Mouse (Mus musculus): ENCODE measurements around the gene Nfib. TPM values are rescaled to one million over a fixed set of nuclear protein-coding genes. Genes with fewer than 3 reads are reported as not detected.

The Nfib gene
- polyA plus RNA-seq, 1 experiment from 2014 or later, result 26.7 TPM

- Histone ChIP-seq H3K4me3 (ENCODE audit: low read length) (no peak overlapping the region), H3K9ac (replicated peaks; ENCODE audit: low read length) (no peak overlapping the region)
- 61% methylated on average over 9 of the region's 9 CpGs for whole genome bisulfite sequencing
Observed at GRCm38 (mm10) chr4:82499725-82500577, 205.6 kb downstream of the Nfib start.

DNA sequence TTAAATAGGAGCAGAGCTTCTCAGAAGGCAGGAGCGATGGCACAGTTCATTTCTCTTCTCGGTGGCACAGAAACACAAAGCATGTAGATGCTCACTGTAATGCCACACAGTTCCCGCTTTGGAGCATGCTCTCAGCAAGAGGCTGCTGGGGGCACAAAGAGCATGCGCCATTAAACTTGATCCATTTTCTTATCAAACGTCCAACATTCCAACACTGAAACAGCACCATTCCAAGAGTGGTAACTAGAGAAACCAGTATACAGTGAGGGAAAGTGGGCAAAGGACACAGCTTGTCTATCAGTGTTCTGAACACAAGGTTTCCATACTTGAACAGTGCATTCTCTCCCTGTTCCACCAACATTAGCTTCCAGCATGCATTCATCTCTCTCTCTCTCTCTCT is 206.3 kb downstream of the Nfib start:
- 62% methylated on average over 5 of the region's 5 CpGs for WGBS
- no peak for ATAC-seq (ENCODE audit: low FRiP score, low TSS enrichment)
- no peaks in the 10 kb centered on the region for H3K9me3 ChIP-seq (ENCODE audit: low read length)
- H3K4me2 ChIP-seq (replicated peaks; ENCODE audit: low read depth, low read length), result no peak overlapping the region
- no peak overlapping the region for H3K27ac ChIP-seq (ENCODE audit: low read length)
- H3K4me1 ChIP-seq (ENCODE audit: insufficient read depth, low read length), result peaks cover 18% of the 10 kb centered on the region
- H3K36me3 ChIP-seq (ENCODE audit: insufficient read depth, low read length), result peaks cover 6% of the 10 kb centered on the region; the same call in 1 of the 2 replicates
- no peak overlapping the region for H3K9ac ChIP-seq (replicated peaks; ENCODE audit: low read length)
- H3K27me3 ChIP-seq (ENCODE audit: insufficient read depth, low read length), result peaks cover 28% of the 10 kb centered on the region
- H3K4me3 ChIP-seq (ENCODE audit: low read length), result no peak overlapping the region

More at GRCm38 (mm10) chr4:82499725-82500577, 205.6 kb downstream of the Nfib start:
- H3K4me2 ChIP-seq (replicated peaks; ENCODE audit: low read depth, low read length), result peak overlapping the region; percentile 42
- no peaks in the 10 kb centered on the region for H3K9me3 ChIP-seq (ENCODE audit: low read length)
- H3K27me3 ChIP-seq (ENCODE audit: insufficient read depth, low read length), result peaks cover 27% of the 10 kb centered on the region
- H3K4me1 ChIP-seq (ENCODE audit: insufficient read depth, low read length), result peaks cover 18% of the 10 kb centered on the region
- ATAC-seq (ENCODE audit: low FRiP score, low TSS enrichment), result no peak
- H3K27ac ChIP-seq (ENCODE audit: low read length), result no peak overlapping the region
- peaks cover 6% of the 10 kb centered on the region; the same call in 1 of the 2 replicates for H3K36me3 ChIP-seq (ENCODE audit: insufficient read depth, low read length)

DNA sequence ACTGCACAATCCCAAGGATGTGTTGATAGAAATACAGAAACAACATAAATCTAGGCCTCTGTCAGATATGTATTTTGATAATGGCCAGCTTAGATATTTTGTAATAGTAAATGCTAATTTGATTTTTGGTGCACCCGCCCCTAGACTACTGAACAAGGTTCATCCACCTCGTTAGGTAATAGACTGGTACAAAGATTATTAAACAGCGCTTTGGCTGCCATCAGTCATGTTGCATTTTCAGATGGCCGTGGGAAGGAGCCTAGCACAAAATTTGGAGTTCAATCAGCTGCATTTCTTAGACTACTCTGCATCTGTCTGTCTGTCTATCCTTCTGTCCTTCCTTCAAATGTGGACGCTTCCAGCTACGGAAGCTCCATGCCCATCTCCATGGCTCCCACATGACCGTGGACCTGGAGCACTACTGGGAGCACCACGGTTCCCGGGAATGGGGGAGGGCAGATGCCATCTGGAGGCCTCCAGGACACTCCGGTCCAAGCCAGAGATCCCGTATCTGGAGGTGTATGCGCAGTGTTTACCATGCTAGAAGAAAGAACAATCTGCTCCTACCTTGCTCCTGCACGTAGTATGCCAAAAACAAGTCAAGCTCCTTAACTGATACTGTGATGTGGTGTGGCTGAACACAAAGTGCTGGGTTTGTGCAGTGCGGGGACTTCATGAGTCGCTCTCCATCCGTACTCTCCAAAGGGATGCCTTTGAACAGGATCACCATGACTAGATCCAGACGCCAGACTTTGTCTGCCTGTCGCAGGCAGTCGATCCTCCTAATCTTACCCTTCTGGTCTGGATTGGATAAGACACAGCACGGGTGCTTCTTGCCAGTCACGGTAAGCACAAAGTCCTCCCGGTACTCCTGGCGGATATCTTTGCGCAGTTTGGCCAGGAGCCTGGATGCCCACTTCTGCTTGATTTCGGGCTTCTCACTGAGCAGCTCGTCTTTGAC is 207.6 kb downstream of the Nfib start:
- 90% methylated on average over 26 of the region's 26 CpGs for WGBS
- Histone ChIP-seq H3K36me3 (ENCODE audit: insufficient read depth, low read length) (peaks cover 6% of the 10 kb centered on the region; the same call in 1 of the 2 replicates), H3K4me3 (ENCODE audit: low read length) (no peak overlapping the region), H3K9me3 (ENCODE audit: low read length) (no peaks in the 10 kb centered on the region), H3K9ac (replicated peaks; ENCODE audit: low read length) (no peak overlapping the region), H3K4me1 (ENCODE audit: insufficient read depth, low read length) (peaks cover 18% of the 10 kb centered on the region), H3K4me2 (replicated peaks; ENCODE audit: low read depth, low read length) (no peak overlapping the region), H3K27me3 (ENCODE audit: insufficient read depth, low read length) (peaks cover 32% of the 10 kb centered on the region), H3K27ac (ENCODE audit: low read length) (no peak overlapping the region)
- no peak for ATAC-seq (ENCODE audit: low FRiP score, low TSS enrichment)

- Histone ChIP-seq H3K4me1 (ENCODE audit: insufficient read depth, low read length) (peaks cover 18% of the 10 kb centered on the region), H3K27me3 (ENCODE audit: insufficient read depth, low read length) (peaks cover 34% of the 10 kb centered on the region), H3K36me3 (ENCODE audit: insufficient read depth, low read length) (peaks cover 6% of the 10 kb centered on the region; the same call in 1 of the 2 replicates), H3K4me3 (ENCODE audit: low read length) (no peak overlapping the region), H3K9me3 (ENCODE audit: low read length) (no peaks in the 10 kb centered on the region), H3K27ac (ENCODE audit: low read length) (no peak overlapping the region), H3K9ac (replicated peaks; ENCODE audit: low read length) (no peak overlapping the region; the same call in 1 of the 2 replicates), H3K4me2 (replicated peaks; ENCODE audit: low read depth, low read length) (no peak overlapping the region)
- 67% methylated on average over 8 of the region's 8 CpGs for WGBS
- no peak for ATAC-seq (ENCODE audit: low FRiP score, low TSS enrichment)
Observed at GRCm38 (mm10) chr4:82497141-82497566, 208.4 kb downstream of the Nfib start.

- no peak overlapping the region for H3K9ac ChIP-seq (replicated peaks; ENCODE audit: low read length)
- no peak overlapping the region for H3K4me2 ChIP-seq (replicated peaks; ENCODE audit: low read depth, low read length)
- WGBS, result 68% methylated on average over 5 of the region's 5 CpGs
- no peak for ATAC-seq (ENCODE audit: low FRiP score, low TSS enrichment)
- no peaks in the 10 kb centered on the region for H3K9me3 ChIP-seq (ENCODE audit: low read length)
- peaks cover 6% of the 10 kb centered on the region; the same call in 1 of the 2 replicates for H3K36me3 ChIP-seq (ENCODE audit: insufficient read depth, low read length)
- H3K27me3 ChIP-seq (ENCODE audit: insufficient read depth, low read length), result peaks cover 34% of the 10 kb centered on the region
- H3K27ac ChIP-seq (ENCODE audit: low read length), result no peak overlapping the region
- no peak overlapping the region for H3K4me3 ChIP-seq (ENCODE audit: low read length)
- peaks cover 18% of the 10 kb centered on the region for H3K4me1 ChIP-seq (ENCODE audit: insufficient read depth, low read length)
Observed at GRCm38 (mm10) chr4:82496383-82496782, 209.2 kb downstream of the Nfib start.

DNA sequence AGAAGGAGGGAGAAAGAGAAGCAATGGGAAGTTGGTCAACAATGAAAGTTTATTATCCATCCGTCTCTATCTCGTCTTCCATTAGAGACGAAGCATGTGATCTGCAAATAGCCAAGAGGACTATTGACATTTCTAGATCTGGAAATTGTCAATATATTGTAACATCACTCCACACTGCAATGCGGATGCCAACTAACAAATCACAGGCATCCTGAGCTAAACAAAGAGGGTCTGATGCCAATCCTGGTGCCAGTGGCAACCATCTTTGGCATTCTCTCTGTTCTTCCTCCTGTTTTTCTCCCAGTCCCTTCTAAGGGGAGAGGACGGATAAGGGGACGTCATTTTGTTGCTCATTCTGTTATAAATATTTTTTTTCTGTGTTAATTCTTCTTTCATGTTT is 209.9 kb downstream of the Nfib start:
- Histone ChIP-seq H3K9ac (replicated peaks; ENCODE audit: low read length) (no peak overlapping the region), H3K4me3 (ENCODE audit: low read length) (no peak overlapping the region), H3K27me3 (ENCODE audit: insufficient read depth, low read length) (peaks cover 36% of the 10 kb centered on the region), H3K9me3 (ENCODE audit: low read length) (no peaks in the 10 kb centered on the region), H3K4me2 (replicated peaks; ENCODE audit: low read depth, low read length) (no peak overlapping the region), H3K4me1 (ENCODE audit: insufficient read depth, low read length) (peaks cover 16% of the 10 kb centered on the region), H3K27ac (ENCODE audit: low read length) (no peak overlapping the region), H3K36me3 (ENCODE audit: insufficient read depth, low read length) (peaks cover 6% of the 10 kb centered on the region; the same call in 1 of the 2 replicates)
- WGBS, result 87% methylated on average over 6 of the region's 6 CpGs
- ATAC-seq (ENCODE audit: low FRiP score, low TSS enrichment), result no peak

GRCm38 (mm10) chr4:82494829-82495228 is 210.7 kb downstream of the Nfib start:
- Histone ChIP-seq H3K9ac (replicated peaks; ENCODE audit: low read length) (no peak overlapping the region), H3K36me3 (ENCODE audit: insufficient read depth, low read length) (peaks cover 6% of the 10 kb centered on the region; the same call in 1 of the 2 replicates), H3K4me2 (replicated peaks; ENCODE audit: low read depth, low read length) (no peak overlapping the region), H3K4me3 (ENCODE audit: low read length) (no peak overlapping the region), H3K27me3 (ENCODE audit: insufficient read depth, low read length) (peaks cover 31% of the 10 kb centered on the region), H3K27ac (ENCODE audit: low read length) (no peak overlapping the region), H3K9me3 (ENCODE audit: low read length) (no peaks in the 10 kb centered on the region), H3K4me1 (ENCODE audit: insufficient read depth, low read length) (peaks cover 14% of the 10 kb centered on the region)
- ATAC-seq (ENCODE audit: low FRiP score, low TSS enrichment), result no peak
- WGBS, result 94% methylated on average over 10 of the region's 10 CpGs

DNA sequence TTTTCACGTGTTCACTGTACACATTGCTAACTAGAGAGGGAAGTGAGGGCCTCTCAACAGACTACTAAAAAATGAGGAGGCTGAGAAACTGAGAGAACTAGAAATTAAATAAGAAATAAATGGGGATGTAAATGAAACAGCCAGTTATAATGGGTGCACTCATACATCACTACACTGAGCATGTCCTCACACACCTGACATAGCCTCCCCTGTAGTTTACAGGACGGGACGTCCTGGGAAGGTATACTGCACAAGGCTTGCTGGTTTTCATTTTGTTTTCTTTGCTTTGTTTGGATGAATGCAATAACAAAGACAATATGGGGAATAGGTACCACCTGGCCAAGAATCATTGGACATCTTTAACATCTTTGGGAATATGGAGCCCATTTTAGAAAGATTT is 211.1 kb downstream of the Nfib start:
- Histone ChIP-seq H3K27ac (ENCODE audit: low read length) (no peak overlapping the region), H3K9me3 (ENCODE audit: low read length) (no peaks in the 10 kb centered on the region), H3K4me1 (ENCODE audit: insufficient read depth, low read length) (peaks cover 13% of the 10 kb centered on the region), H3K36me3 (ENCODE audit: insufficient read depth, low read length) (peaks cover 6% of the 10 kb centered on the region; the same call in 1 of the 2 replicates), H3K9ac (replicated peaks; ENCODE audit: low read length) (no peak overlapping the region), H3K4me3 (ENCODE audit: low read length) (no peak overlapping the region), H3K4me2 (replicated peaks; ENCODE audit: low read depth, low read length) (no peak overlapping the region), H3K27me3 (ENCODE audit: insufficient read depth, low read length) (peaks cover 29% of the 10 kb centered on the region)
- no peak for ATAC-seq (ENCODE audit: low FRiP score, low TSS enrichment)
- 85% methylated on average over 3 of the region's 3 CpGs for WGBS

- H3K36me3 ChIP-seq (ENCODE audit: insufficient read depth, low read length), result peaks cover 6% of the 10 kb centered on the region; the same call in 1 of the 2 replicates
- WGBS, result 69% methylated on average over 1 of the region's 1 CpGs
- H3K9ac ChIP-seq (replicated peaks; ENCODE audit: low read length), result no peak overlapping the region
- no peak overlapping the region for H3K4me2 ChIP-seq (replicated peaks; ENCODE audit: low read depth, low read length)
- ATAC-seq (ENCODE audit: low FRiP score, low TSS enrichment), result no peak
- H3K27me3 ChIP-seq (ENCODE audit: insufficient read depth, low read length), result peaks cover 29% of the 10 kb centered on the region
- no peaks in the 10 kb centered on the region for H3K9me3 ChIP-seq (ENCODE audit: low read length)
- no peak overlapping the region for H3K27ac ChIP-seq (ENCODE audit: low read length)
- H3K4me1 ChIP-seq (ENCODE audit: insufficient read depth, low read length), result peaks cover 8% of the 10 kb centered on the region
- no peak overlapping the region for H3K4me3 ChIP-seq (ENCODE audit: low read length)
Observed at GRCm38 (mm10) chr4:82493865-82494264, 211.7 kb downstream of the Nfib start.

All from kidney, embryonic 16.5 days (tissue).